Mouse (Mus musculus) liver, adult 2 months (tissue): Measurements from ENCODE around the gene Krtap3-3. TPM values are rescaled to one million over a fixed set of nuclear protein-coding genes. Genes with fewer than 3 reads are reported as not detected.

Experiments used
- DNase-seq: peaks from one replicate; pipeline ENCODE4 v3.0.0-alpha.2; 2011; ENCODE audit warnings: low read depth, low spot score; ENCODE audit errors: extremely low read depth
- H3K27ac ChIP-seq: fragments of 200-500 bp; replicated peaks from 2 replicates; pipeline ENCODE4 v1.5.1; 2012; ENCODE audit warnings: low read depth, mild to moderate bottlenecking, control low read depth, inconsistent platforms, low read length; ENCODE audit not compliant: insufficient read depth
- H3K27me3 ChIP-seq: fragments of 200-500 bp; 2 replicates; pipeline ENCODE4 v1.6.1; 2012; ENCODE audit warnings: mild to moderate bottlenecking, moderate library complexity, low read length, inconsistent platforms; ENCODE audit not compliant: control insufficient read depth, insufficient read depth
- H3K36me3 ChIP-seq: fragments of 200-500 bp; 2 replicates; pipeline ENCODE4 v1.6.1; 2012; ENCODE audit warnings: low read length, inconsistent platforms; ENCODE audit not compliant: control insufficient read depth, insufficient read depth
- H3K4me1 ChIP-seq: fragments of 200-500 bp; 2 replicates; pipeline ENCODE4 v1.6.1; 2011; ENCODE audit warnings: low read length; ENCODE audit not compliant: control insufficient read depth, insufficient read depth
- H3K4me3 ChIP-seq: fragments of 200-500 bp; 2 replicates; pipeline ENCODE4 v1.5.1; 2011; ENCODE audit warnings: low read depth, mild to moderate bottlenecking, control low read depth, low read length, moderate library complexity; ENCODE audit not compliant: insufficient read depth
- H3K79me2 ChIP-seq: fragments of 200-500 bp; 2 replicates; pipeline ENCODE4 v1.6.1; 2012; ENCODE audit warnings: inconsistent platforms, mild to moderate bottlenecking, low read length, moderate library complexity; ENCODE audit not compliant: control insufficient read depth, insufficient read depth
- H3K9ac ChIP-seq: fragments of 200-500 bp; 2 replicates; pipeline ENCODE4 v1.6.1; 2012; ENCODE audit warnings: low read depth, mild to moderate bottlenecking, control low read depth, inconsistent platforms, low read length
- CTCF ChIP-seq: fragments of 200-500 bp; IDR thresholded peaks from 2 replicates; pipeline ENCODE4 v1.5.1; 2011; ENCODE audit warnings: low read depth, low read length, control low read depth
- POLR2A ChIP-seq: fragments of 200-500 bp; IDR thresholded peaks from 2 replicates; pipeline ENCODE4 v1.6.1; 2011; ENCODE audit warnings: low read length, control low read depth; ENCODE audit not compliant: insufficient read depth; ENCODE audit errors: extremely low read depth
- WGBS: fragments of 180-500 bp; shearing (Covaris S2); methylation state at CpG from one replicate; pipeline ENCODE4 v1.1.7; 2018; 5-methylcytosine and 5-hydroxymethylcytosine counted together
- polyA plus RNA-seq: library from polyadenylated mRNA; depleted of rRNA; stranded (reverse); fragments of >200 nt; gene quantifications from 2 replicates; pipeline ENCODE4 v1.2.3, GENCODE M21; 2012; rRNA removed
- total RNA-seq: library from RNA; depleted of rRNA; stranded (reverse); fragments of >200 nt; gene quantifications from 2 replicates; pipeline ENCODE4 v1.2.3, GENCODE M21; 2014; rRNA removed

The Krtap3-3 gene
- total and polyA plus RNA-seq, 2 experiments = not detected

DNA sequence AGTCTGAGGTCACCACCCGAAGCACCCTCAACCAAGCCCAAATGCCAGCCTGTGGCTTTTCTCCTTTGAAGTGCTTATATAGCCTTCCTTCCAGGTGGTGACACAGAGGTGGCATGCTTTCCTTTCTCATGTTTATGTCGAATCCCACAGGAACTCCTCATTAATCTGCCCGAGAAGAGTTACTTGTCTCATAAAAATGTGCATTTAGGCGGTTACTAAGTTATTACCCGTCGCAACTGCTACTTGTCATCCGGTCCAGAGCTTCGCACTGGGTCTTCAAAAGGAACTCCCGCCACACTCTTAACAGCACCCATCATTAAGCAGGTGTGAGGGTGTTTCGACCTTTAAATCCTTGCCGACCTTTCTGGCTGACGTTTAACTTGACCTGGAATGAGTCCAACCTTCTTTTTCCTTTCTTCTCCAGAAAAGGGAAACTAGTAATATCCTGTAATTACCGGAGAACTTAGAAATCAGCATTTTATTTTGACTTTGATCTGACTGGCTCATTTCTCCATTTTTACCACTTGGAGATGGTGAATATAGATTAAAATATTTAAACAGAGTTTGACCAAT is 29.3 kb downstream of the Krtap3-3 start, which contains the start of gene Krt39:
Gene Krt39, minus strand, starts transcription at position 51 of the 573 bp plus-strand sequence.
- Histone ChIP-seq H3K36me3 (no peaks in the 10 kb centered on the region), H3K79me2 (no peaks in the 10 kb centered on the region), H3K27me3 (peaks cover 2% of the 10 kb centered on the region; the same call in 1 of the 2 replicates), H3K4me3 (no peak within 1 kb of the TSS), H3K4me1 (no peaks in the 10 kb centered on the region), H3K9ac (no peak within 1 kb of the TSS), H3K27ac (no peak within 1 kb of the TSS)
- TF ChIP-seq CTCF (no peak), POLR2A (no peak)
- no peak for DNase-seq
- 77% methylated on average over 13 of the region's 13 CpGs for WGBS

DNA sequence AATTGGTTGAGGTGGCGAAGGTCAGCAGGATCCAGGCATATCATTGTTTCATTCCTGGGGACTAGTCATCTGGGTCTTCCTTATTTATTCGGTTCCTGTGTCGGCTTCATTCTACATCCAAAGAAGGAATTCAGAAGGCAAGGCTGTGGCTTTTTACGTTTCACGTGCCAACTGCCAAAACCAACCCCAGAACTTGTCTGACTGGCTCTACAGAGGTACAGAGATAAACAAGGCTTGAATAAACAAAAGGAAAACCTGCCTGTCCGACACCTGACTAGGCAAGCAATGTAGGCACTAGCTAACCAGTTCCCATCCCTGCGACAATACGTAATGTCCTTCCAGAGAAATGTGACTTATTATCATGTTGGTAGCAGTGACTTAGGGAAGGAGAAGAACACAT is 36.6 kb downstream of the Krtap3-3 start:
- Histone ChIP-seq H3K27me3 (no peaks in the 10 kb centered on the region; the same call in 1 of the 2 replicates), H3K36me3 (no peaks in the 10 kb centered on the region), H3K9ac (no peak overlapping the region), H3K4me1 (no peaks in the 10 kb centered on the region), H3K79me2 (no peaks in the 10 kb centered on the region), H3K27ac (no peak overlapping the region), H3K4me3 (no peak overlapping the region)
- DNase-seq = no peak
- 58% methylated on average over 8 of the region's 8 CpGs for WGBS
- TF ChIP-seq CTCF (no peak), POLR2A (no peak)

Other genes with a start within 250 kb of the Krtap3-3 start
Only the 30 nearest of the 34 such genes appear.
- gene Krt25, start 227.9 kb downstream of the Krtap3-3 start, total RNA-seq = not detected in 2 replicates
- gene Krt25, start 227.9 kb downstream of the Krtap3-3 start, polyA plus RNA-seq = not detected in 2 replicates
- not detected in 2 replicates for gene Krt26, start 212.9 kb downstream of the Krtap3-3 start, total RNA-seq
- gene Krt26, start 212.9 kb downstream of the Krtap3-3 start, polyA plus RNA-seq = not detected in 2 replicates
- not detected in 2 replicates for gene Krt27, start 199.8 kb downstream of the Krtap3-3 start, total RNA-seq
- gene Krt27, start 199.8 kb downstream of the Krtap3-3 start, polyA plus RNA-seq = not detected in 2 replicates
- not detected in 2 replicates for gene Krt28, start 176.0 kb downstream of the Krtap3-3 start, total RNA-seq
- gene Krt28, start 176.0 kb downstream of the Krtap3-3 start, polyA plus RNA-seq = not detected in 2 replicates
- gene Krt10, start 161.5 kb downstream of the Krtap3-3 start, total RNA-seq = 0.37 and 0.87 TPM in 2 replicates
- 0.29 and 0.76 TPM in 2 replicates for gene Krt10, start 161.5 kb downstream of the Krtap3-3 start, polyA plus RNA-seq
- gene Krt12, start 128.6 kb downstream of the Krtap3-3 start, total RNA-seq = not detected in 2 replicates
- gene Krt12, start 128.6 kb downstream of the Krtap3-3 start, polyA plus RNA-seq = not detected in 2 replicates
- gene Krt20, start 112.7 kb downstream of the Krtap3-3 start, total RNA-seq = 0.09 TPM in 1 of 2 replicates, not detected in the other
- gene Krt20, start 112.7 kb downstream of the Krtap3-3 start, polyA plus RNA-seq = 0.04 and 0.15 TPM in 2 replicates
- 4.0 and 6.4 TPM in 2 replicates for gene Krt23, start 57.7 kb downstream of the Krtap3-3 start, total RNA-seq
- gene Krt23, start 57.7 kb downstream of the Krtap3-3 start, polyA plus RNA-seq = 1.4 and 1.7 TPM in 2 replicates
- gene Krt39, start 29.5 kb downstream of the Krtap3-3 start, total RNA-seq = not detected in 2 replicates
- gene Krt39, start 29.5 kb downstream of the Krtap3-3 start, polyA plus RNA-seq = not detected in 2 replicates
- gene Krt40, start 7.7 kb downstream of the Krtap3-3 start, total RNA-seq = not detected in 2 replicates
- not detected in 2 replicates for gene Krt40, start 7.7 kb downstream of the Krtap3-3 start, polyA plus RNA-seq
- gene Krtap3-2, start 6.0 kb upstream of the Krtap3-3 start, total RNA-seq = not detected in 2 replicates
- not detected in 2 replicates for gene Krtap3-2, start 6.0 kb upstream of the Krtap3-3 start, polyA plus RNA-seq
- not detected in 2 replicates for gene Gm11939, start 8.6 kb upstream of the Krtap3-3 start, total RNA-seq
- not detected in 2 replicates for gene Gm11939, start 8.6 kb upstream of the Krtap3-3 start, polyA plus RNA-seq
- gene Krtap3-1, start 15.8 kb upstream of the Krtap3-3 start, total RNA-seq = not detected in 2 replicates
- not detected in 2 replicates for gene Krtap3-1, start 15.8 kb upstream of the Krtap3-3 start, polyA plus RNA-seq
- not detected in 2 replicates for gene Krtap1-5, start 30.2 kb upstream of the Krtap3-3 start, total RNA-seq
- not detected in 2 replicates for gene Krtap1-5, start 30.2 kb upstream of the Krtap3-3 start, polyA plus RNA-seq
- not detected in 2 replicates for gene Krtap1-4, start 32.8 kb upstream of the Krtap3-3 start, total RNA-seq
- gene Krtap1-4, start 32.8 kb upstream of the Krtap3-3 start, polyA plus RNA-seq = not detected in 2 replicates
- gene Krtap1-3, start 40.5 kb upstream of the Krtap3-3 start, total RNA-seq = not detected in 2 replicates
- gene Krtap1-3, start 40.5 kb upstream of the Krtap3-3 start, polyA plus RNA-seq = not detected in 2 replicates
- not detected in 2 replicates for gene Krtap9-3, start 47.2 kb upstream of the Krtap3-3 start, total RNA-seq
- not detected in 2 replicates for gene Krtap9-3, start 47.2 kb upstream of the Krtap3-3 start, polyA plus RNA-seq
- gene Gm11938, start 52.4 kb upstream of the Krtap3-3 start, total RNA-seq = not detected in 2 replicates
- gene Gm11938, start 52.4 kb upstream of the Krtap3-3 start, polyA plus RNA-seq = not detected in 2 replicates
- not detected in 2 replicates for gene Gm11937, start 59.3 kb upstream of the Krtap3-3 start, total RNA-seq
- gene Gm11937, start 59.3 kb upstream of the Krtap3-3 start, polyA plus RNA-seq = not detected in 2 replicates
- not detected in 2 replicates for gene Krtap2-4, start 64.0 kb upstream of the Krtap3-3 start, total RNA-seq
- gene Krtap2-4, start 64.0 kb upstream of the Krtap3-3 start, polyA plus RNA-seq = not detected in 2 replicates
- not detected in 2 replicates for gene Gm11562, start 69.6 kb upstream of the Krtap3-3 start, total RNA-seq
- not detected in 2 replicates for gene Gm11562, start 69.6 kb upstream of the Krtap3-3 start, polyA plus RNA-seq
- not detected in 2 replicates for gene Krtap4-1, start 77.4 kb upstream of the Krtap3-3 start, total RNA-seq
- not detected in 2 replicates for gene Krtap4-1, start 77.4 kb upstream of the Krtap3-3 start, polyA plus RNA-seq
- gene Krtap4-2, start 84.2 kb upstream of the Krtap3-3 start, total RNA-seq = not detected in 2 replicates
- not detected in 2 replicates for gene Krtap4-2, start 84.2 kb upstream of the Krtap3-3 start, polyA plus RNA-seq
- not detected in 2 replicates for gene Krtap4-7, start 93.2 kb upstream of the Krtap3-3 start, total RNA-seq
- not detected in 2 replicates for gene Krtap4-7, start 93.2 kb upstream of the Krtap3-3 start, polyA plus RNA-seq
- not detected in 2 replicates for gene Gm11555, start 99.4 kb upstream of the Krtap3-3 start, total RNA-seq
- not detected in 2 replicates for gene Gm11555, start 99.4 kb upstream of the Krtap3-3 start, polyA plus RNA-seq
- not detected in 2 replicates for gene Gm11563, start 108.1 kb upstream of the Krtap3-3 start, total RNA-seq
- gene Gm11563, start 108.1 kb upstream of the Krtap3-3 start, polyA plus RNA-seq = not detected in 2 replicates
- not detected in 2 replicates for gene Krtap4-6, start 115.1 kb upstream of the Krtap3-3 start, total RNA-seq
- gene Krtap4-6, start 115.1 kb upstream of the Krtap3-3 start, polyA plus RNA-seq = not detected in 2 replicates
- gene Gm14190, start 139.9 kb upstream of the Krtap3-3 start, total RNA-seq = not detected in 2 replicates
- gene Gm14190, start 139.9 kb upstream of the Krtap3-3 start, polyA plus RNA-seq = not detected in 2 replicates
- not detected in 2 replicates for gene Gm14180, start 183.4 kb upstream of the Krtap3-3 start, total RNA-seq
- gene Gm14180, start 183.4 kb upstream of the Krtap3-3 start, polyA plus RNA-seq = not detected in 2 replicates
- gene Gm11595, start 222.0 kb upstream of the Krtap3-3 start, total RNA-seq = not detected in 2 replicates
- gene Gm11595, start 222.0 kb upstream of the Krtap3-3 start, polyA plus RNA-seq = not detected in 2 replicates